Mouse (Mus musculus): ENCODE measurements around the gene Hoxc10.

DNA sequence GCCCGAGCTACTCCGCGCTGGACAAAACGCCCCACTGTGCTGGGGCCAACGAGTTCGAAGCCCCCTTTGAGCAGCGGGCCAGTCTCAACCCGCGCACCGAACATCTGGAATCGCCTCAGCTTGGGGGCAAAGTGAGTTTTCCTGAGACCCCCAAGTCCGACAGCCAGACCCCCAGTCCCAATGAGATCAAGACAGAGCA is 615 bp downstream of the Hoxc10 start, which contains the start of gene Hoxc5:
- no peak for TF ChIP-seq CTCF (IDR thresholded peaks at IDR 0.05)
- TF ChIP-seq EP300 (IDR thresholded peaks at IDR 0.05), result no peak

All from lung, postnatal 0 days (tissue).